Mouse (Mus musculus) hindbrain, postnatal 0 days (tissue): ENCODE measurements around the gene Plch2. TPM values are rescaled to one million over a fixed set of nuclear protein-coding genes. Genes with fewer than 3 reads are reported as not detected.

Experiments
- ATAC-seq: fragments of 200-750 bp; cut with Nextera tagmentation; 2 replicates; pipeline ENCODE4 v1.8.0; 2017; ENCODE audit warnings: mild to moderate bottlenecking, moderate TSS enrichment, moderate library complexity
- DNase-seq: peaks from one replicate; pipeline ENCODE4 v3.0.0-alpha.2; 2015; ENCODE audit warnings: low spot score
- H3K27ac ChIP-seq: fragments of 300-500 bp; sonication (generic); 2 replicates; pipeline ENCODE4 v1.5.1; 2014; ENCODE audit warnings: mild to moderate bottlenecking
- H3K27me3 ChIP-seq: fragments of 300-500 bp; sonication (generic); 2 replicates; pipeline ENCODE4 v1.6.1; 2014; ENCODE audit warnings: low read length, mixed read lengths; ENCODE audit not compliant: insufficient read depth
- H3K36me3 ChIP-seq: fragments of 300-500 bp; sonication (generic); 2 replicates; pipeline ENCODE4 v1.6.1; 2014; ENCODE audit warnings: low read length, mixed read lengths; ENCODE audit not compliant: insufficient read depth
- H3K4me1 ChIP-seq: fragments of 300-500 bp; sonication (generic); 2 replicates; pipeline ENCODE4 v1.6.1; 2014; ENCODE audit warnings: antibody characterized with exemption, low read length, mixed read lengths; ENCODE audit not compliant: insufficient read depth
- H3K4me2 ChIP-seq: fragments of 300-500 bp; sonication (generic); 2 replicates; pipeline ENCODE4 v1.6.1; 2014; ENCODE audit warnings: low read depth, mild to moderate bottlenecking, low read length, moderate library complexity, mixed read lengths
- H3K4me3 ChIP-seq: fragments of 300-500 bp; sonication (generic); 2 replicates; pipeline ENCODE4 v1.5.1; 2014; ENCODE audit warnings: low read length
- H3K9ac ChIP-seq: fragments of 300-500 bp; sonication (generic); replicated peaks from 2 replicates; pipeline ENCODE4 v1.6.1; 2014; ENCODE audit warnings: mild to moderate bottlenecking, low read length, moderate library complexity, mixed read lengths
- H3K9me3 ChIP-seq: fragments of 300-500 bp; sonication (generic); 2 replicates; pipeline ENCODE4 v1.6.1; 2016; ENCODE audit warnings: low read length, mixed read lengths
- CTCF ChIP-seq: IDR thresholded peaks from 2 replicates; pipeline ENCODE4 v1.5.1; 2016; ENCODE audit warnings: antibody characterized with exemption, control low read depth, low read depth
- WGBS: fragments of 180-500 bp; shearing (Covaris S2); extraction: QIAGEN DNeasy Blood & Tissue Kit; methylation state at CpG from one replicate; pipeline ENCODE4 v1.1.7; 2014; 5-methylcytosine and 5-hydroxymethylcytosine counted together
- polyA plus RNA-seq: library from polyadenylated mRNA; unstranded; fragments of >200 nt; fragmentation: Nextera tagmentation; extraction: Ambion mirVana; gene quantifications from 2 replicates; pipeline ENCODE4 v1.2.1, GENCODE M21; 2015
- total RNA-seq: library from RNA; depleted of rRNA; stranded (reverse); fragments of >200 nt; gene quantifications from 2 replicates; pipeline ENCODE4 v1.2.3, GENCODE M21; 2014

Gene Plch2
- total and polyA plus RNA-seq, 2 experiments from 2014 or later: 12.5 to 45.7 TPM

DNA sequence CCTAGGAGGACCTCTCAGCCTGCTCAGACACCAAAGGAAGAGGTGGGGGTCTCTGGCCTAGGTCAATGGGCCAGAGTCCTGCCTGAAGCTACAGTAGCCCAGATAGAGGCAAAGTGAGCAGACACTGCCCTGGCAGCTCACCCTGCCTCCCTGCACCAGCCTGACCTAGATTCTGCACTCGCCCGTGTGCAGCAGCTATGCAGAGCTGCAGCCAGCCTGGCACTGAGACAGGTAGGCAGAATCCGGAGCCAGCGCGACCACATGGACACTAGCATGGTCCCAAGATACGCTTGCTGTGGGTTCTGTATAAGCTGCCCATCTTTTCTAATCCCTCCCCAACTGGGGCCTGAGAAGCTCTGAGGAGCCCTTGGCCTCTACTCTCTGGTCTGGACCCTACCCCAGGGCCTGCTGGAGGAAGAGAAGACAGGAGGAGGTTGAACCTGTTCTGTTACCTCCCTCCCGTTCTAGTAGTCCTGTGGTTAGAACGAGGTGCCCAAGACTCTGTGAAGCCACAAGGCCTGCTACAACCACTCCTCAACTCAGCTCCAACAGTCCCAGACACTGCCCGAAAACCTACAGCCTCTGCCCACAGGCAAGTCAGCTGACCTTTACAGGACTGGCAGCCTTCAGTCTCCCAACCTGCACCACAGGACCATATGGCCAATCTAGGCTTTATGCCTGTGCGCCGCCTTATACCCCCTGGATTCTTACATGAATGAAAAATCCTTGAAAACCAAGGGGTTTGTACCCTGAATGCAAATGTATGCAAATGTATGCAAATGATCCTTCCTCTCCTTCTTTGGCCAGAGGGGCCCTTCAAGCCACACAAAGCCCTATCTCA lies 32.2 kb downstream of the Plch2 start:
- DNase-seq (peak; percentile 60), ATAC-seq (peak; percentile 46)
- H3K4me2 ChIP-seq: no peak overlapping the region
- no peaks in the 10 kb centered on the region for H3K9me3 ChIP-seq
- WGBS: 49% methylated on average over 11 of the region's 11 CpGs
- H3K27ac ChIP-seq: peak overlapping the region; percentile 75
- no peaks in the 10 kb centered on the region for H3K27me3 ChIP-seq
- H3K4me3 ChIP-seq: no peak overlapping the region
- no peaks in the 10 kb centered on the region for H3K36me3 ChIP-seq
- TF ChIP-seq CTCF: no peak
- H3K9ac ChIP-seq: 0 out of 2 replicates have a peak overlapping the region, but pooled peaks have one; percentile 24
- peaks cover 22% of the 10 kb centered on the region for H3K4me1 ChIP-seq

- H3K4me1 ChIP-seq: peaks cover 38% of the 10 kb centered on the region
- H3K9me3 ChIP-seq: no peaks in the 10 kb centered on the region
- DNase-seq (no peak), ATAC-seq (no peak)
- no peak overlapping the region for H3K4me2 ChIP-seq
- 69% methylated on average over 7 of the region's 7 CpGs for WGBS
- H3K27ac ChIP-seq: no peak overlapping the region
- no peak overlapping the region for H3K4me3 ChIP-seq
- TF ChIP-seq CTCF: no peak
- no peaks in the 10 kb centered on the region for H3K36me3 ChIP-seq
- no peaks in the 10 kb centered on the region for H3K27me3 ChIP-seq
- H3K9ac ChIP-seq: no peak overlapping the region
Measured at GRCm38 (mm10) chr4:155022228-155022855, 34.2 kb downstream of the Plch2 start.

DNA sequence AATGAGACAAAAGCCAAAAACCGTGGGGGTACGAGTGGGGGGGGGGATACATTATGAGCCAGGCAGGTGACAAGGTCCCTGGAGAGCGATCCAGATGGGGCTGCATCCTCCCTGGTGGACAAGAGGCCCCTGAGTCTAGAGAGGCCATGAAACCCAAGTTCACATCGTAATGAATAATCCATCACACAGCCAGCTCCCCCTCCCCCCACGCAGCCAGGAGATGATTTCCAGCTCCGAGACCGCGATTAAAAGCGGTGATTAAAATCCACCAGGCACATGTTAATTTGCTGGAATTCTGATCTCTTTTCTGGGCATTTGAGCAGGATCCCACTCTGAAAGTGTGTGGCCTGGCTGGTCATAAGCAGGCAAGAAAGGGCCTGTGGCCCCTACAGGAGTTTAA lies 35.8 kb downstream of the Plch2 start:
- H3K4me3 ChIP-seq: no peak overlapping the region

GRCm38 (mm10) chr4:155020141-155020540 lies 36.4 kb downstream of the Plch2 start:
- TF ChIP-seq CTCF: no peak
- WGBS: 82% methylated on average over 1 of the region's 1 CpGs
- ATAC-seq: no peak

More for the DNA sequence above, 35.8 kb downstream of the Plch2 start:
- no peak overlapping the region for H3K4me2 ChIP-seq
- H3K9me3 ChIP-seq: no peaks in the 10 kb centered on the region
- 38% methylated on average over 9 of the region's 9 CpGs for WGBS
- TF ChIP-seq CTCF: no peak
- H3K9ac ChIP-seq: no peak overlapping the region
- DNase-seq (no peak), ATAC-seq (no peak)
- H3K27me3 ChIP-seq: no peaks in the 10 kb centered on the region
- H3K4me1 ChIP-seq: peaks cover 38% of the 10 kb centered on the region
- H3K27ac ChIP-seq: no peak overlapping the region
- H3K36me3 ChIP-seq: no peaks in the 10 kb centered on the region

GRCm38 (mm10) chr4:155019336-155019847 lies 37.2 kb downstream of the Plch2 start:
- WGBS: 3% methylated on average over 10 of the region's 10 CpGs
- Histone ChIP-seq H3K4me3 (0 out of 2 replicates have a peak overlapping the region, but pooled peaks have one; percentile 2), H3K36me3 (no peaks in the 10 kb centered on the region), H3K27me3 (no peaks in the 10 kb centered on the region), H3K9me3 (no peaks in the 10 kb centered on the region), H3K4me2 (peak overlapping the region; percentile 17), H3K9ac (0 out of 2 replicates have a peak overlapping the region, but pooled peaks have one; percentile 7), H3K4me1 (peaks cover 29% of the 10 kb centered on the region), H3K27ac (no peak overlapping the region)
- peak; percentile 68 for DNase-seq
- 0 out of 2 replicates have a peak, but pooled peaks have one; percentile 10 for ATAC-seq
- TF ChIP-seq CTCF: no peak

More at GRCm38 (mm10) chr4:155020141-155020540, 36.4 kb downstream of the Plch2 start:
- Histone ChIP-seq H3K9me3 (no peaks in the 10 kb centered on the region), H3K27me3 (no peaks in the 10 kb centered on the region), H3K9ac (no peak overlapping the region), H3K4me1 (peaks cover 37% of the 10 kb centered on the region), H3K4me3 (no peak overlapping the region), H3K4me2 (no peak overlapping the region), H3K36me3 (no peaks in the 10 kb centered on the region), H3K27ac (no peak overlapping the region)
- DNase-seq: no peak

- Histone ChIP-seq H3K4me3 (0 out of 2 replicates have a peak overlapping the region, but pooled peaks have one; percentile 2), H3K27ac (no peak overlapping the region), H3K9me3 (no peaks in the 10 kb centered on the region), H3K27me3 (no peaks in the 10 kb centered on the region), H3K4me1 (peaks cover 23% of the 10 kb centered on the region), H3K4me2 (peak overlapping the region; percentile 17), H3K9ac (no peak overlapping the region), H3K36me3 (no peaks in the 10 kb centered on the region)
- ATAC-seq (0 out of 2 replicates have a peak, but pooled peaks have one; percentile 28), DNase-seq (peak; percentile 55)
- peak; percentile 28; the same call in 1 of the 2 replicates for TF ChIP-seq CTCF
- 16% methylated on average over 15 of the region's 15 CpGs for WGBS
Measured at GRCm38 (mm10) chr4:155018601-155019335, 37.8 kb downstream of the Plch2 start.
